Mouse (Mus musculus) lung, postnatal 36 days (tissue): ENCODE data around the gene Ccdc171.
A peak's percentile ranks its signal among the peaks of the same experiment; 100 is the strongest.

Experiments used
- DNase-seq: peaks from one replicate; pipeline ENCODE4 v3.0.0; 2022; ENCODE audit warnings: mixed read lengths

The Ccdc171 gene

GRCm38 (mm10) chr4:83798674-83799430 lies 273.5 kb downstream of the Ccdc171 start:
- peak; percentile 0 for DNase-seq

- DNase-seq: no peak
Measured at GRCm38 (mm10) chr4:83800402-83800801, 275.1 kb downstream of the Ccdc171 start.

GRCm38 (mm10) chr4:83816925-83817324 lies 291.6 kb downstream of the Ccdc171 start:
- DNase-seq: no peak

- no peak for DNase-seq
Measured at GRCm38 (mm10) chr4:83829718-83830459, 304.5 kb downstream of the Ccdc171 start.

GRCm38 (mm10) chr4:83830891-83831880 lies 305.8 kb downstream of the Ccdc171 start:
- peak; percentile 9 for DNase-seq

GRCm38 (mm10) chr4:83839077-83839476 lies 313.7 kb downstream of the Ccdc171 start:
- DNase-seq: no peak

GRCm38 (mm10) chr4:83846304-83846703 lies 321.0 kb downstream of the Ccdc171 start:
- no peak for DNase-seq

- DNase-seq: no peak
Measured at GRCm38 (mm10) chr4:83853885-83854284, 328.5 kb downstream of the Ccdc171 start.

- no peak for DNase-seq
Measured at GRCm38 (mm10) chr4:83861706-83862105, 336.4 kb downstream of the Ccdc171 start.

GRCm38 (mm10) chr4:83862295-83862694 lies 336.9 kb downstream of the Ccdc171 start:
- DNase-seq: no peak

- DNase-seq: no peak
Measured at GRCm38 (mm10) chr4:83876600-83876999, 351.3 kb downstream of the Ccdc171 start.

GRCm38 (mm10) chr4:83878236-83878635 lies 352.9 kb downstream of the Ccdc171 start:
- no peak for DNase-seq

- no peak for DNase-seq
Measured at GRCm38 (mm10) chr4:83888459-83889054, 363.2 kb downstream of the Ccdc171 start.

- DNase-seq: no peak
Measured at GRCm38 (mm10) chr4:83902081-83902645, 376.8 kb downstream of the Ccdc171 start.
